Mouse (Mus musculus) megakaryocyte-erythroid progenitor cell, adult 5 weeks (primary cell): Measurements from ENCODE around the gene Zcchc14. TPM values are rescaled to one million over a fixed set of nuclear protein-coding genes. Genes with fewer than 3 reads are reported as not detected.

ENCODE experiments used
- polyA plus RNA-seq: library from polyadenylated mRNA; stranded (reverse); fragments of >175 nt; gene quantifications from 2 replicates; pipeline ENCODE4 v1.2.3, GENCODE M21; 2012

The Zcchc14 gene
- 0.24 and 0.36 TPM in 2 replicates for polyA plus RNA-seq

DNA sequence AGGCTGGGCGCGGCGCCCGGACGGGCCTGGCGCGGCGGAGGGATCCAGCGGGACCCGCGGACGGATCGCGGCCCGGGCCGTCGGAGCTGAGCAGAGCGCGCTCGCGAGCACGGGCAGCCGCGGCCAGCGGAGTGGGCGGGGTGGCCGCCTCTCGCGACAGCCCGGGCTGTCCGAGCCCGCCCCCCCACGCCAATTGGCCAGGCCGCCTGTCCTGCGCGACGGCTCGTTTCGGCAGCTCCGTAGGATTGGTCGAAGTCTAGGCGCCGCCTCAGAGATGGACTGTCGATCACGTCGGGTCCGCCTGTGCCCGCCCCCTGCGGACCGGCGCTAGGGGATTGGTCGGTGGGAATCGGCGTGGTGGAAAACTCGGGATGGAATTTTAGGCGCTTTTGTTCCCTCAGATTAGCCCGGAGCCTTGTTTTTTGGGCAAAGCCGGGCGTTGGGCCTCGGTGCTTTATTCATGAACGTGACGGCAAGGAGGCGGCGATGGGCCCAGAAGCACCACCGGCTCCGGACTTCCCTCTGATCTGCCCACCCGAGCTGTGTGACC is at the start of gene Zcchc14:
Zcchc14 (minus strand) TSS at position 128 of the 550 bp plus-strand sequence.

GRCm38 (mm10) chr8:121590203-121591177 is 62.2 kb downstream of the Zcchc14 start, which contains the start of gene Map1lc3b:
Gene Map1lc3b, plus strand, starts transcription at chr8:121590361.

DNA sequence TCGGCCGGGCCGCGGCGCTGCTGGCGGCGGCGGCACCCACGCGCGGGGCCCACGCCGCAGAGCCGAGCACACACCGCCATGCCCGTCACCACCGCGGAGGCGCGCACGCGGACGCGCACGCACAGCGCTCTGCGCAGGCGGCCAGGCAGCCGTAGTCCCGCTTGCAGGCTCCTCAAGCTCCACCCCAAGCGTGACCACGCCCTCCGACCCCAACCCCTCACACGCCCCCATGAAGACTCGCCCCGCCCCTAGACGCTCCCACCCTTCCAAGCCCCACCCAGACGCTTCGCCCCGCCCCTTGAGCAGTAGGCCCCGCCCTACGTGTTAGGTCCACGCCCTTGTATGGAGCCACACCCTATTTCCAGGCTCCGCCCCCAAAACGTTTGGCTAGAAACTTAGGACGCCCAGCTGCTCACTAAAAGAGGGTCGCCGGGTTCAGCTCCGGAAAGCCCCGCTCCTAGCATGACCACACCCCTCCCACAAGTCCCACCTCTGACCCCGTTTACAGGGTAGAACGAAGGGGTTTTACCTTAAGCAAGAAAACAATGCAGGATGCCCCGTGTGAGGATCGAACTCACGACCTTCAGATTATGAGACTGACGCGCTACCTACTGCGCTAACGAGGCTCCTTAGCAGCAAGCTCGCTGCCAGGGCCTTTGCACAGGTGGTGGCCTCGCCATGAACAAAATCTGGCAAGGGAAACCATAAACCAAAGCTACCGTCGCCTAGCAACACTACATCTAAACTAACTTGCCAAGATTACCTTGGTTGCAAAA is 73.8 kb downstream of the Zcchc14 start, which contains the start of gene Fbxo31:
Fbxo31 (minus strand) TSS at position 131 of the 776 bp plus-strand sequence.

Other genes with a start within 250 kb of the Zcchc14 start
- gene 1700018B08Rik, start 108.6 kb downstream of the Zcchc14 start, polyA plus RNA-seq, result not detected in 2 replicates
- 34.5 and 40.1 TPM in 2 replicates for gene Fbxo31, start 74.1 kb downstream of the Zcchc14 start, polyA plus RNA-seq
- 88.8 and 93.5 TPM in 2 replicates for gene Map1lc3b, start 62.5 kb downstream of the Zcchc14 start, polyA plus RNA-seq
- 0.03 and 0.09 TPM in 2 replicates for gene Jph3, start 76.7 kb upstream of the Zcchc14 start, polyA plus RNA-seq
- 84.4 and 97.6 TPM in 2 replicates for gene Klhdc4, start 176.7 kb upstream of the Zcchc14 start, polyA plus RNA-seq